Mouse (Mus musculus) adrenal gland, adult 2 months (tissue): ENCODE results near the gene Trappc10. TPM values are rescaled to one million over a fixed set of nuclear protein-coding genes. Genes with fewer than 3 reads are reported as not detected.

Experiments
- DNase-seq: peaks from one replicate; pipeline ENCODE4 v3.0.0; 2021
- polyA plus RNA-seq: library from polyadenylated mRNA; depleted of rRNA; stranded (reverse); fragments of >200 nt; gene quantifications from 2 replicates; pipeline ENCODE4 v1.2.3, GENCODE M21; 2012; rRNA removed
- total RNA-seq, 2 experiments: library from RNA; stranded (reverse); gene quantifications; 2 replicates each; pipeline ENCODE4 v1.2.3; 2021

The Trappc10 gene
- total and polyA plus RNA-seq, 3 experiments: 50.7 to 62.8 (median 51.2) TPM

- DNase-seq: peak; percentile 88
Measured at GRCm38 (mm10) chr10:78159906-78160305, 84.5 kb downstream of the Trappc10 start.

GRCm38 (mm10) chr10:78159252-78159878, 85.1 kb downstream of the Trappc10 start:
- DNase-seq: peak; percentile 83

GRCm38 (mm10) chr10:78158041-78158440, 86.4 kb downstream of the Trappc10 start:
- DNase-seq: peak; percentile 78

- DNase-seq: no peak
Measured at GRCm38 (mm10) chr10:78156926-78157325, 87.5 kb downstream of the Trappc10 start.

- DNase-seq: no peak
Measured at GRCm38 (mm10) chr10:78148834-78149766, 95.3 kb downstream of the Trappc10 start.

GRCm38 (mm10) chr10:78147908-78148441, 96.5 kb downstream of the Trappc10 start:
- no peak for DNase-seq

- no peak for DNase-seq
Measured at GRCm38 (mm10) chr10:78143727-78144505, 100.5 kb downstream of the Trappc10 start.

- no peak for DNase-seq
Measured at GRCm38 (mm10) chr10:78140843-78141242, 103.6 kb downstream of the Trappc10 start.

- no peak for DNase-seq
Measured at GRCm38 (mm10) chr10:78140251-78140600, 104.2 kb downstream of the Trappc10 start.

- DNase-seq: no peak
Measured at GRCm38 (mm10) chr10:78139572-78140250, 104.7 kb downstream of the Trappc10 start.

GRCm38 (mm10) chr10:78138812-78139523, 105.5 kb downstream of the Trappc10 start:
- peak; percentile 51 for DNase-seq

- DNase-seq: no peak
Measured at GRCm38 (mm10) chr10:78137191-78137590, 107.2 kb downstream of the Trappc10 start.

Other genes with a start within 250 kb of the Trappc10 start
- 100 to 1,000 TPM; 128 to 145 TPM for gene Pfkl, start 234.6 kb downstream of the Trappc10 start, total RNA-seq
- gene Pfkl, start 234.6 kb downstream of the Trappc10 start, polyA plus RNA-seq: 122 and 138 TPM in 2 replicates
- 10 to 100 TPM; 23.2 to 29.5 TPM for gene Dnmt3l, start 202.7 kb downstream of the Trappc10 start, total RNA-seq
- 14.6 and 15.5 TPM in 2 replicates for gene Dnmt3l, start 202.7 kb downstream of the Trappc10 start, polyA plus RNA-seq
- not detected for gene Aire, start 201.0 kb downstream of the Trappc10 start, total RNA-seq
- 0.08 TPM in 1 of 2 replicates, not detected in the other for gene Aire, start 201.0 kb downstream of the Trappc10 start, polyA plus RNA-seq
- 10 to 100 TPM; 14.9 to 16.4 TPM for gene Icosl, start 175.3 kb downstream of the Trappc10 start, total RNA-seq
- gene Icosl, start 175.3 kb downstream of the Trappc10 start, polyA plus RNA-seq: 22.8 and 32.0 TPM in 2 replicates
- gene D10Jhu81e, start 74.9 kb downstream of the Trappc10 start, total RNA-seq: 100 to 1,000 TPM; 266 to 267 TPM
- gene D10Jhu81e, start 74.9 kb downstream of the Trappc10 start, polyA plus RNA-seq: 741 and 784 TPM in 2 replicates
- 10 to 100 TPM; 14.0 to 17.4 TPM for gene Pwp2, start 59.5 kb downstream of the Trappc10 start, total RNA-seq
- gene Pwp2, start 59.5 kb downstream of the Trappc10 start, polyA plus RNA-seq: 7.6 and 10.7 TPM in 2 replicates
- gene Agpat3, start 107.8 kb upstream of the Trappc10 start, total RNA-seq: 100 to 1,000 TPM; 346 to 422 TPM
- 543 and 654 TPM in 2 replicates for gene Agpat3, start 107.8 kb upstream of the Trappc10 start, polyA plus RNA-seq
- 100 to 1,000 TPM; 234 to 244 TPM for gene Rrp1, start 168.4 kb upstream of the Trappc10 start, total RNA-seq
- gene Rrp1, start 168.4 kb upstream of the Trappc10 start, polyA plus RNA-seq: 52.6 and 73.7 TPM in 2 replicates
- 100 to 1,000 TPM; 380 to 402 TPM for gene Cstb, start 181.0 kb upstream of the Trappc10 start, total RNA-seq
- gene Cstb, start 181.0 kb upstream of the Trappc10 start, polyA plus RNA-seq: 67.7 and 81.7 TPM in 2 replicates
- gene Pdxk, start 220.3 kb upstream of the Trappc10 start, total RNA-seq: 10 to 100 TPM; 21.7 to 31.2 TPM
- 18.7 and 21.3 TPM in 2 replicates for gene Pdxk, start 220.3 kb upstream of the Trappc10 start, polyA plus RNA-seq